Mouse (Mus musculus): ENCODE measurements at regions not wholly inside any gene's neighbourhood (a gene's known extent, or its start where the extent isn't known, plus 50 kb on each side); places are given as distances from the start of the nearest gene placed in this dataset.
"Not testable (repeated sequence)": the region's sequence is repeated elsewhere in the genome, so short reads cannot be mapped to it uniquely, and the experiment has no call there.

DNA sequence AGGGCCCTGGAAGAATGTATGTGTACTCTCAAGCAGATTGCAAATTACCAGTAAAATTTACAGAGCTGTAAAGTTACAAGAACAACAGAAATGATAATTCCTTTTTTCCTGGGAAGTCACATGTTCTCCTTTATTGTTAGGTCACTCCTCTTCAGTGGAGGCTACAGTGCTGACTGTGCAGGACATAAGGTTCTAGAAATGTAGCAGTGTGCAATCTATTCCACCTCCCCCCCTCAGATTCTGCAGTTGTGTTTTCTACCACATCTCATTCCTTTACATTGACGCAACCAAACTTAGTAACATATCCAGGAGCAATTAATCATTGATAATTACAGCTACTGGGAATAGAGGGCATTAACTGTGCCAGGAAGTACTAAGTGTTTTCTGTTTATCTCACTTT, 385.3 kb upstream of the Tnc start:
- no peak for DNase-seq (ENCODE audit: low spot score)

DNA sequence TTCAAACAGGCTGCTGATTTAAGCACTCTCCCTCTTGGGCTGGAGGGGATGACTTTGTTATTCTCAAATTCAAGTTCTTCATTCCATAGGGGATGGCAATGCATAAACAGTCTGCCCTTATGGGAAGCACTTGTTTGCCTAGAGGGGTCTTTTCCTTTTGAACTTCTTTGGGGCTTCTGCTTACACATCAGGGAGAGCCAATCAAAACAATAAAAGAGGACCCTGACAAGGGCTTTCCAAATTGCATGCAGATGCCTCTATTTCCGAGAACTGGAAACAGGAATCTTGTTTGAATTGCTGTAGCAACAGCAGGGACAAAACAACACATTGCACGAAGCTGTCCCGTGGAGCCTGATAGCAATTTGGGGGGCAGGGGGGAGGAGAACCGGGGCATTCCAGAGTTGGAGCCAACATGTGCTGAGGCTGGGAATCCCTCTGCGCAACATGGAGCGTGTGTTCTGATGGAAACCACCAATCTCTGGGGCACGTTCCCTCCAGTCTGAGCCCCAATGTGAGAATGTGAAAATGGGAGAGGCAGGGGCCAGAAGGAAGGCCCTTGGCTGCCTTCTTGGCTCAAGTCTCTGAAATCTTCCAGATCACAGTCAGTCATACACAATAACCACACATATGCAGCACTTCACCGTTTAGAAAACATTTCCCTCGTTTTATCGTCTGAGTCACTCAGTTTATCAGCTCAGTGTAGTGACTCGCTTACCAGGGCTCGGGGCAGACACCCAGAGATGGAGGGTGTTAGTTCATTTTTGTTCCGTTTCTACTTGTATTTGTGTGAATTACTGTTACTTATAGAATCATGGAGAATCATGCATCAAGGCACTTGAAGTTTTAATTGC, 391.2 kb upstream of the Tnc start:
- DNase-seq (ENCODE audit: low spot score), result no peak

DNA sequence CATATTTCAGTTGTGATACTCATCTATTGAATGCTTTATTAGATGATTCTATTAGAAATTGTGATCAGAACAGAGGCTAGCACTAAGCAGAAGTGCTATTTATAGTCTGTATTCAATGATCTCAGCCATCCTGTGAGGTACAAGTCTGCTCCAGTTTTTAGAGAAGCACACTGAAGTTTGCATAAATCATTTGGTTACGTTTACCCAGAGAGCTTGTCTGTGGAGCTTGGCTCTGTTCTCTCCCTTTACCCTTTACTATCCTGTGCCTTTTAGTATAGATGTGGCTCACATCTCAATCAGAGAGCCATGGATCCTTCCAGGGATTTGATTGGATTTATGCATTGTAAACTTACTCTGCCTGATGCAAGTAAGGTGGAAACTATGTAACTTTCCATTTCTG, 404.6 kb upstream of the Tnc start:
- DNase-seq (ENCODE audit: low spot score), result no peak

GRCm38 (mm10) chr4:64451946-64452345, 405.1 kb upstream of the Tnc start:
- DNase-seq (ENCODE audit: low spot score), result no peak

- peak; percentile 2 for DNase-seq (ENCODE audit: low spot score)
These were observed 445.6 kb upstream of the Tnc start for GRCm38 (mm10) chr4:64492260-64492962.

GRCm38 (mm10) chr4:64497759-64498158, 450.9 kb upstream of the Tnc start:
- DNase-seq (ENCODE audit: low spot score), result not testable (repeated sequence)

DNA sequence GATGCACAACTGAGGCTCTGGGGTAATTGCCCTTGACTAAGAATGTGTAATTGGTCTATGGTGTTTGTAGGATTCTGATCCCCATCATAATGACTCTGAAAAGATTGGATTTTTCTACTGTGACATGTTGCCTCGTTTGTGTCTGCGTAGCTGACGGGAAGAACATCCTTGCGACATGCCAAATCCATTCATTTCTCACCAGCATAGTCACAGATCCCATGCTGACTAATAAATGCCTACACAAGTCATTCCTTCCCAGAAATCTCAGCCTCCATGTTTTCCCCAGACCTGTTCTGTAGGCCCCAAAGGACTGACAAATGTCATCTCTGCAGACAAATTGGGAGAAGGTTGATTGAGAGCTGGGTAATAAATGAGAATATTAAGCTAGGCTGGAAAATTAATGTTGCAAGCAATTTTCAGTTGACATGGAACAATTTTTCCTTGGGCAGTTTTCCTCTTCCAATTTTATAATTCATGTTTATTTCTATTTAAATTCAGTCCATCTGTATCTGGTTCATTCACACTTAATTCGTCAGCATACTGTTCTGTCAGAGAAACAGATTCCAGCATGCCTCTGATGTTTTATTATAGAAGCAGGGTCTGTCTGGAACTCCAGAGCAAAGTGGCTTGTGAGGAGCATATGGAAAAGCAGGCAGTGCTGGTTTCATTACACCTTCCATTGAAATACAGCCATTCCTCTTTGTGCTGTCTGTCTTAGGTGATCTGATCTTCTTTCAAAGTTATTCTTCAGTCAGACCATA, 454.0 kb upstream of the Tnc start:
- no peak for DNase-seq (ENCODE audit: low spot score)

GRCm38 (mm10) chr4:64521883-64522282, 475.1 kb upstream of the Tnc start:
- DNase-seq (ENCODE audit: low spot score), result no peak

GRCm38 (mm10) chr4:64527724-64528332, 481.0 kb upstream of the Tnc start:
- DNase-seq (ENCODE audit: low spot score), result no peak

- peak; percentile 7 for DNase-seq (ENCODE audit: low spot score)
These were observed 483.8 kb upstream of the Tnc start for GRCm38 (mm10) chr4:64530585-64530984.

DNA sequence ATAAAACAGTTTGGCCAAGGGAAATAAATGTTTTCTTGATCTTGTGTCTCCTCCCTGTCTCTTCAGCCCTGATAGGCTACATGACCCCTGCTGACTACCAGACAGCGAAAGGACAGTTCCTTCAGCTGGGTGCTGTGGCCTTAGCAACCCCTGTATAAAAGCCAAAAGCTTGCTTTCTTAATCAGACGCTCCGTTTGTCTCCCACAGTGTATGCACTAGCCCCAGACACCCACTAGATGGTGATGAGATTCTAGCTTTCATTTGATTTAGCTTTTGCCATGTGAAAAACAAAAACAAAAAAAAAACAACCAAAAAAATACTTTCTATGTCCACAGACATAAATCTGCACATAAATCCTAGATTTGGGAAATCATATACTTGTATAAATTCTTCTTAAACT, 486.2 kb upstream of the Tnc start:
- no peak for DNase-seq (ENCODE audit: low spot score)

DNA sequence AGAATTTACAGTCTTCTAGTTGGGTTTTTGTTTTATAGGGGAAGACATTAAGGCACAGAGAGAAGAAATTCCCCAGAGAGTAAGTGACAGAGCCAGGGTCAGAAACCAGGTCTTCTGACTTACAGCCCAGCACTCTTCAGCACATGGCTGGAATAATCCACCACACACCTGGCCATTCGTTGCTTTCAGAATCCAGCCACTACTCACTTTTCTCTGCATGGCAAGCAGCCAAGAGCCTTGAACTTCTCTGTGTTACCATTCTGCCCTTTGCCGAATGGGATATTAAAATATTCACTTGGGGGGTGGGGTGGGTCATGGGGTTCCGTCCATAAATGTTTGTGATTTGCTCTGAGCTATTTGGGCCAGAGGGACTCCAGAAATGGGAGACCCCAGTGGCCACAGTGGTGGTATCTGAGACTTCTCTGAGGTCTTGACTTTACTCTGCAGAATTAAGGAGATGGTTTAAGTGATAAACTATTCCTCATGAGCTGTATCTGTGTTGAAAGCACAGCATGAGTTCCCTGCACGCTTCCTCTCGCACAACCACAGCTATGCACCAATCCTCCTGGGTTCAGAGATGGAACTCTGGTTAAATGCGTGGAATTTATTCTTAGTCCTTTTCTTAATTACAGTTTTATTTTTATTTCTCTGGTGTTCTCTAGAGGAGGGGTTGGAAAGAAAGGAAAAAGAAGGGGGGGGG, 488.9 kb upstream of the Tnc start:
- no peak for DNase-seq (ENCODE audit: low spot score)

- no peak for DNase-seq (ENCODE audit: low spot score)
These were observed 491.2 kb upstream of the Tnc start for GRCm38 (mm10) chr4:64538009-64538408.

DNA sequence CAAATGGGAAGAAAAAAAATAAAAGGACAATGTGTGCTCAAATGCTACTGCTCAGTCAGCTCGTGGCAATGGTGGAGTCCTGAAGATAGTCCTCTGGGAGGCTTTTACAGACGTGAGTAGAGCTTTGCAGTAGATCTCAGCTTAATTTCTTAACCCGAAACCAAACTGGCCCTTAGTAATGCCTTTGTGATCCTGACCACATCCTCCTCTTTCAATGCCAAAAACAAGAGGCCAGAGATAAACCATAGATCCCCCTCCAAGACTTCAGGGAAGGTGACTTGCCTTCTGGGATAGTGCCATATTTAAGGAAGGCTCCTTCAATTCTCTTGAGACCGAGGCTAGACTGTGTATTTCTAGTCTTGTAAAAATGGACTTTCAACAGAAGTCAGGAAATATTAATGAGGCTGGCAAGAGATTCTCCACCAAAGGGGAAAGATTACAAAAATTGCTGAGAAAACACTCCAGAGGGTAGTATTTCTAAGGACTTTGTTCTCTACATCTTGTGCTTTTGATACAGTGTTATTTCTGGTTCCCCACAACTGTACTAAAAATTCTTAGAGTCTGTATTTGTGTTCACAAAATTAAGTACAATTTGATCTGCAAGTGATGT, 497.9 kb upstream of the Tnc start:
- no peak for DNase-seq (ENCODE audit: low spot score)

- no peak for DNase-seq (ENCODE audit: low spot score)
These were observed 499.6 kb upstream of the Tnc start for GRCm38 (mm10) chr4:64546386-64546785.

- DNase-seq (ENCODE audit: low spot score), result no peak
These were observed 515.7 kb upstream of the Tnc start for GRCm38 (mm10) chr4:64562511-64562910.

- DNase-seq (ENCODE audit: low spot score), result no peak
These were observed 517.2 kb upstream of the Tnc start for GRCm38 (mm10) chr4:64563996-64564395.

GRCm38 (mm10) chr4:64570666-64571065, 523.9 kb upstream of the Tnc start:
- no peak for DNase-seq (ENCODE audit: low spot score)

GRCm38 (mm10) chr4:64575901-64576300, 529.1 kb upstream of the Tnc start:
- no peak for DNase-seq (ENCODE audit: low spot score)

- DNase-seq (ENCODE audit: low spot score), result no peak
These were observed 528.9 kb upstream of the Pappa start for GRCm38 (mm10) chr4:64595014-64595599.

GRCm38 (mm10) chr4:64598465-64598864, 525.5 kb upstream of the Pappa start:
- peak; percentile 21 for DNase-seq (ENCODE audit: low spot score)
